ENCODE assay signal across 41 mouse cellular contexts in the genomic region with DNA sequence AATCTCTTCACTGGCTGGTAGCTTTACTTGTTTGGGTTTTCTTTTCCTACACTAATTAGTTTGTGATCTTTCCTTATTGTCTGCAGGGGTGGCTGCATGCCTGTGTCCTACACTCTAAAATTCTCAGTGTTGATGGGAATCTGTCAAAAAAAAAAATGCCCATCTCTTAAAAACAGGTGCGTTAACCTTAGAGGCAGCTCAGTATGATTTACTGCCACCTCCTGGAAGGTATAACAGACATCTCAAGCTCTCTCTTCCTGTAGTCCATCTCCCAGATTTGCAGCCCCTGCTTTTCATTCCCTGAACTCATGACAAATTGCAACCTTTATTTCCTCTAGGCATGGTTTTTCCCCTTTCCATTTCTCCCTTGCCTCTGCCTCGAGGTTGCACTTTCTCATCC. TPM values are rescaled to one million over a fixed set of nuclear protein-coding genes. Genes with fewer than 3 reads are reported as not detected.
"Had no signal": no experiment of that assay in that cellular context is flagged by ENCODE, and none has a peak within 500 bp of the region (broad histone marks: within the 10 kb centered on the region; RNA-seq: fewer than 3 reads in every experiment).

No protein-coding gene starts in this region.

- H3K4me3 ChIP-seq: gastrocnemius, adult 2 months; heart, embryonic 13.5 days; heart, embryonic 15.5 days; hindbrain, embryonic 13.5 days; hindbrain, embryonic 15.5 days; limb, embryonic 13.5 days; limb, embryonic 15.5 days had no signal

- ATAC-seq: hindbrain, postnatal 0 days; intestine, embryonic 16.5 days had no signal

- H3K9ac ChIP-seq: heart, embryonic 13.5 days; heart, embryonic 15.5 days; hindbrain, embryonic 13.5 days; hindbrain, embryonic 15.5 days; limb, embryonic 13.5 days; limb, embryonic 15.5 days had no signal

- H3K4me2 ChIP-seq: heart, embryonic 11.5 days; heart, embryonic 13.5 days; heart, embryonic 15.5 days; hindbrain, embryonic 13.5 days; hindbrain, embryonic 15.5 days; limb, embryonic 13.5 days; limb, embryonic 15.5 days had no signal

- H3K36me3 ChIP-seq: heart, embryonic 13.5 days; heart, embryonic 15.5 days; hindbrain, embryonic 13.5 days; hindbrain, embryonic 15.5 days; limb, embryonic 13.5 days; limb, embryonic 15.5 days had no signal

- H3K27ac ChIP-seq: gastrocnemius, adult 2 months; heart, embryonic 13.5 days; heart, embryonic 15.5 days; hindbrain, embryonic 13.5 days; hindbrain, embryonic 15.5 days; hindbrain, postnatal 0 days; limb, embryonic 13.5 days; limb, embryonic 15.5 days had no signal

- H3K4me1 ChIP-seq: heart, embryonic 13.5 days; heart, embryonic 15.5 days; hindbrain, embryonic 13.5 days; hindbrain, embryonic 15.5 days; limb, embryonic 13.5 days; limb, embryonic 15.5 days had no signal

- H3K27me3 ChIP-seq: heart, embryonic 13.5 days; heart, embryonic 15.5 days; hindbrain, embryonic 13.5 days; hindbrain, embryonic 15.5 days; limb, embryonic 13.5 days; limb, embryonic 15.5 days had no signal

- H3K9me3 ChIP-seq: heart, embryonic 13.5 days; heart, embryonic 15.5 days; hindbrain, embryonic 13.5 days; hindbrain, embryonic 15.5 days; limb, embryonic 13.5 days; limb, embryonic 15.5 days had no signal

- DNase-seq: gastrocnemius, adult 2 months; gastrocnemius, postnatal 10 days; gastrocnemius, postnatal 25 days; heart, adult 18-20 months; heart, postnatal 14 days; heart, postnatal 36 days; kidney, adult 11 months; kidney, adult 2 months; kidney, postnatal 14 days; kidney, postnatal 36 days; layer of hippocampus, adult 9-11 months; layer of hippocampus, postnatal 36 days; left cerebral cortex, postnatal 4 days had no signal

RNA-seq across cellular contexts. Expression of a gene that starts 44.3 kb away (rescaled TPM):
- total RNA-seq: gastrocnemius, adult 2 months; gastrocnemius, postnatal 10 days; gastrocnemius, postnatal 25 days; gastrocnemius, postnatal 4 days; granulocyte monocyte progenitor cell, adult 5-6 weeks; heart, adult 18-20 months; heart, postnatal 14 days; heart, postnatal 36 days; hematopoietic stem cell, adult 5-6 weeks; hindbrain, postnatal 0 days; layer of hippocampus, adult 18-20 months; layer of hippocampus, adult 8-10 months; layer of hippocampus, postnatal 14 days; layer of hippocampus, postnatal 36 days; left cerebral cortex, adult 18-20 months; left cerebral cortex, adult 8-10 months; left cerebral cortex, postnatal 10 days; left cerebral cortex, postnatal 25 days; left cerebral cortex, postnatal 4 days; liver, adult 2 months had no signal
- polyA plus RNA-seq: frontal cortex, adult 2 months; heart, embryonic 13.5 days; heart, embryonic 15.5 days; heart, postnatal 0 days; hindbrain, embryonic 11.5 days; hindbrain, embryonic 13.5 days; hindbrain, embryonic 15.5 days; intestine, embryonic 14.5 days; intestine, embryonic 16.5 days; kidney, adult 2 months; kidney, embryonic 14.5 days; kidney, embryonic 16.5 days; large intestine, adult 2 months; limb, embryonic 11.5 days; limb, embryonic 13.5 days; liver, adult 2 months had no signal
